Mouse (Mus musculus): ENCODE results near the gene Sycp2. TPM values are rescaled to one million over a fixed set of nuclear protein-coding genes. Genes with fewer than 3 reads are reported as not detected.

Gene Sycp2
- 0.02 and 0.04 TPM in 2 replicates for polyA plus RNA-seq (2016; fragmentation: Nextera tagmentation; extraction: Ambion mirVana)

DNA sequence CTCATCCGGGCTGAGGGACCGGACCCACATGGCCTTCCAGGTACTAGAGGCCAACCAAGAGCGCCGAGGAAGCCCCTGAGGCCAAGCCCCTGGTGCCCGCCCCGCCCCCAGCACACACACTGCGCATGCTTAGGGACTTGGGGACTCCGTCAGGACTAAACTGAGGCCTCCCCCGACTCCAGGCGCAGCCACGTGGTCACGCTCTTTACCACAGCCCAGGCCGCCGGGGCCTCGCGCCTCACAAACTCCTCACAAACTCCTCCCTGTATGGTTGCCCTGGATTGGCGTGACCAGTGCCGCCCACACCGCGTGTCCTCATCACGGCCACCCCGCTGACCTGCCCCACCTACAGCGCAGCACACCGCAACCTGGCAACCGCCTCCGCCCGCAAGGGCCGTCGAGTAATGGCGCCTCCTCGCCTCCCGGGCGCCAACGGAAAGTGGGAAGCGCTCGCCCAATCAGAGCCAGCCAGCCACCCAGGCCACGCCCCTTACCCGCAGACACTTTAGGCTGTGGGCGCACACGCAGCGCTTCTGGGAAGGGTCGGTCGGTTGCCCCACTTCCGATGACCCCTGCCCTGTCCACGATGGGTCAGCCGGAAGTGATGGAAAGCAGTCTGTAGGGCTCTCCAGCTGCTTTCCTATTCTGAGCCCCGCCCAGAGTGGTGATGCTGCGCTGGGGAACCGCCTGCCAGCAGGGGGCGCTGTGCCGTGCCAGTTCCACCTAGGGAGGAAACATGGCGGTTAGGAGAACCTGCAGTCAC lies at the start of gene Sycp2:
Gene Sycp2 (minus strand): TSS at position 633 of the 763 bp plus-strand sequence.
- Histone ChIP-seq H3K4me3 (no peak within 1 kb of the TSS), H3K4me1 (no peaks in the 10 kb centered on the region), H3K36me3 (no peaks in the 10 kb centered on the region), H3K9me3 (replicated peaks) (peaks cover 10% of the 10 kb centered on the region; the same call in 1 of the 2 replicates), H3K27ac (replicated peaks) (no peak within 1 kb of the TSS), H3K27me3 (ENCODE audit: low read depth, poor library complexity, severe bottlenecking) (peaks cover 10% of the 10 kb centered on the region)
- DNase-seq (ENCODE audit: low spot score), result no peak
- 85% methylated on average over 52 of the region's 52 CpGs for WGBS

GRCm38 (mm10) chr2:178454664-178455516 lies 47.4 kb upstream of the Sycp2 start:
- H3K4me1 ChIP-seq, result 0 out of 2 replicates have a peak, but pooled peaks cover 5% of the 10 kb centered on the region
- WGBS, result 70% methylated on average over 17 of the region's 17 CpGs
- H3K4me3 ChIP-seq, result no peak overlapping the region
- no peaks in the 10 kb centered on the region for H3K36me3 ChIP-seq
- no peaks in the 10 kb centered on the region for H3K9me3 ChIP-seq (replicated peaks)
- no peaks in the 10 kb centered on the region for H3K27me3 ChIP-seq (ENCODE audit: low read depth, poor library complexity, severe bottlenecking)
- no peak overlapping the region for H3K27ac ChIP-seq (replicated peaks)
- DNase-seq (ENCODE audit: low spot score), result no peak

DNA sequence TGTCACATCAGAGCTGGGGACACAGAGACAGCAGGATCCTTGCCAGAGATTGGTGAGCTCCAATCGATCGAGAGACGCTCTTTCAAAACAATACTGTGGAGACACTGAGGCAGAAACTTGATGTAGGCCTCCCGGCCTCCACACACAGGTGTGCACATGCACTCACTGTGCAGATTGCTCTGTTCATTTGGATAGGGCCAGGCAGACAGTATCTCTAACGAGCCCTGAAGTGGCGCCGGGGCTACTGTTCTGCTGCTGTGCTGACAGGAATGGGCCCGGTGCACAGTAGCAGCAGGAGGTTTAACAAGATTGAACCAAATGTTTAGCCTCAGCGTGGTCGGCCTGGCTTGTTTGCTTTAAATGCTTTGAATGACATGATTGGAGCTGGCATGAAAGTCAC lies 43.5 kb upstream of the Sycp2 start:
- no peak overlapping the region for H3K27ac ChIP-seq (replicated peaks)
- H3K4me1 ChIP-seq, result 0 out of 2 replicates have a peak, but pooled peaks cover 5% of the 10 kb centered on the region

DNA sequence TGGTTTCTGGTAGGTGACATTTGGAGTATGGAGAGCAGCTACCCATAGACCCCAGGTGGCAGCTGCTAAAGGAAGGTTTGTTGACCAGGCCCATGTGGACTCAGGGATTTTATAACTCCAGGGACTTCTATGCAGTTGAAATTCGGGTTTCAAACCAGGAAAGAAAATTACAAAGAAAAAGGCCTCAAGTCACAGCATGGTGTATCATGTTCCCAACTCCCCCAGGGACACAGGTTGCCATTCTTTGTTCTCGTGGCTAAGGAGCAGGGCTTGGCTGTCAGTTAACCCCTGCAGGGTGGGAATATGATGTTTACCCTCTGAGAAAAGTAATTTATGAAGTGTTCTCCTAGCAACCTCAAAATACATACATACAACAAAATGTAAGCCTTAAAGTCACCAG lies 42.8 kb upstream of the Sycp2 start:
- H3K27ac ChIP-seq (replicated peaks), result no peak overlapping the region
- H3K36me3 ChIP-seq, result no peaks in the 10 kb centered on the region
- WGBS, result 30% methylated on average over 2 of the region's 2 CpGs
- no peak for DNase-seq (ENCODE audit: low spot score)
- no peaks in the 10 kb centered on the region for H3K9me3 ChIP-seq (replicated peaks)
- no peaks in the 10 kb centered on the region for H3K27me3 ChIP-seq (ENCODE audit: low read depth, poor library complexity, severe bottlenecking)
- no peak overlapping the region for H3K4me3 ChIP-seq
- H3K4me1 ChIP-seq, result 0 out of 2 replicates have a peak, but pooled peaks cover 2% of the 10 kb centered on the region

More for the DNA sequence above, 43.5 kb upstream of the Sycp2 start:
- no peaks in the 10 kb centered on the region for H3K36me3 ChIP-seq
- no peaks in the 10 kb centered on the region for H3K9me3 ChIP-seq (replicated peaks)
- H3K4me3 ChIP-seq, result no peak overlapping the region
- WGBS, result 69% methylated on average over 10 of the region's 10 CpGs
- H3K27me3 ChIP-seq (ENCODE audit: low read depth, poor library complexity, severe bottlenecking), result no peaks in the 10 kb centered on the region
- DNase-seq (ENCODE audit: low spot score), result no peak

GRCm38 (mm10) chr2:178449386-178449785 lies 41.9 kb upstream of the Sycp2 start:
- Histone ChIP-seq H3K4me3 (no peak overlapping the region), H3K27ac (replicated peaks) (no peak overlapping the region), H3K9me3 (replicated peaks) (no peaks in the 10 kb centered on the region), H3K36me3 (no peaks in the 10 kb centered on the region), H3K27me3 (ENCODE audit: low read depth, poor library complexity, severe bottlenecking) (no peaks in the 10 kb centered on the region), H3K4me1 (no peaks in the 10 kb centered on the region)
- no peak for DNase-seq (ENCODE audit: low spot score)
- 80% methylated on average over 4 of the region's 4 CpGs for WGBS

DNA sequence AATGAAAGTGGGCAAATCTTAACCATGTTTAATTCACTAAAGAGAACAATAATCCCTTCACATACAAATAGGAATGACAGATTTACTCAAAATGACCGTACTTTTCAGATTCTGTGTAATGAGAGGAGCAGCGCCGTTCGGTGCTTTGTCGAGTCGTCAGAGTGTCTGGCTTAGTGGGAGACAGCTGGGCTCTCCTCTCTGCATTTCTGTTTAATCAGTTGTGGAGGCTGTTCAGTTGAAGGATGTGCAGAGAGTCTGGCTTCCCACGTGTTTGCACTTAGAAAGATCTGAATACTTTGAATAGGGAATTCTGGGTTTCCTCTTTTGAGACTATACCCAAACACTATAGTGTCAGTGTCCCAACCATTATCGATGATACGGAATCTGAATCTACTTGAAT lies 29.8 kb upstream of the Sycp2 start:
- WGBS, result 78% methylated on average over 9 of the region's 9 CpGs

DNA sequence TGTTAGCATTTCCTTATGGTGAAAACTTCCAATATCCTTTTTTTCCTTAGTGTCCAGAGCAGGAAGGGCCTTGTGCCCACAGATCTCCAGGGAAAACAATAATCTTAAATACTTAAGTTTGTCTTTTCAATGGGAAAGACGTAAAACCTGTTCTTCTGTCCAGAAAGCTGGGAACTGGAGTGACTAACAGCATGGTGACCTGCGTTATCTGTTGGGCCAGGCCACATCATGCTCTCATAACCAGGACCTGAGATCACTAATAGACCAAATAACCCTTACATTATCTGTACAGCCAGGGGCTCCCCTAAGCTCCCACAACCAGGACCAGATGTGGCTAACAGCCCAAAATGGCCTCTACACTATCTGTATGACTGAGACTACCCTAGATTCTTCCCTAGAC lies 26.4 kb upstream of the Sycp2 start:
- H3K36me3 ChIP-seq, result no peaks in the 10 kb centered on the region
- no peak for DNase-seq (ENCODE audit: low spot score)
- H3K4me3 ChIP-seq, result no peak overlapping the region
- H3K27me3 ChIP-seq (ENCODE audit: low read depth, poor library complexity, severe bottlenecking), result no peaks in the 10 kb centered on the region
- H3K9me3 ChIP-seq (replicated peaks), result no peaks in the 10 kb centered on the region
- H3K4me1 ChIP-seq, result 0 out of 2 replicates have a peak, but pooled peaks cover 3% of the 10 kb centered on the region
- WGBS, result 82% methylated on average over 2 of the region's 2 CpGs
- no peak overlapping the region for H3K27ac ChIP-seq (replicated peaks)

More for the DNA sequence above, 29.8 kb upstream of the Sycp2 start:
- H3K9me3 ChIP-seq (replicated peaks), result no peaks in the 10 kb centered on the region
- no peaks in the 10 kb centered on the region for H3K36me3 ChIP-seq
- DNase-seq (ENCODE audit: low spot score), result no peak
- no peak overlapping the region for H3K4me3 ChIP-seq
- H3K27ac ChIP-seq (replicated peaks), result no peak overlapping the region
- no peaks in the 10 kb centered on the region for H3K27me3 ChIP-seq (ENCODE audit: low read depth, poor library complexity, severe bottlenecking)
- no peaks in the 10 kb centered on the region for H3K4me1 ChIP-seq

GRCm38 (mm10) chr2:178433495-178433894 lies 26.0 kb upstream of the Sycp2 start:
- H3K27ac ChIP-seq (replicated peaks), result no peak overlapping the region
- WGBS, result 73% methylated on average over 2 of the region's 2 CpGs
- H3K4me3 ChIP-seq, result no peak overlapping the region
- H3K4me1 ChIP-seq, result 0 out of 2 replicates have a peak, but pooled peaks cover 3% of the 10 kb centered on the region
- no peaks in the 10 kb centered on the region for H3K27me3 ChIP-seq (ENCODE audit: low read depth, poor library complexity, severe bottlenecking)
- DNase-seq (ENCODE audit: low spot score), result no peak
- no peaks in the 10 kb centered on the region for H3K36me3 ChIP-seq
- H3K9me3 ChIP-seq (replicated peaks), result no peaks in the 10 kb centered on the region

DNA sequence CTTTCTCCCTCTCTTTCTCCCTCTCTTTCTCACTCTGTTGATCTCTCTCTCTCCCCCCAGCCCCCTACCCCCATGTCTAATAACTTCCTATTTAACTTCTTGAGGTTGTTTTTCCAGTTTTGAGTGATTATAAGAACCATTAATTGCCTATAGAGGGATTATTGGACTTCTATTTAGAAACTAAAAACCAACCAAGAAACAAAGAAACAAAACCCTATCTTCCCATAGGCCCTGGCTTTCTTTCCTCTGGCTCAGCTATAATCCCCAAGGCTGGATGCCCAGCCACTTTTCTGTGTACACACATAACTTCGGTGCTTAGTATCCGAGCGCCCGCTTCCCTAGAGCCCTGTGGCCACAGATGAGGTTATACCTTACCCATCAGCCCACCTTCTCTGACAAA lies 22.7 kb upstream of the Sycp2 start, which contains the start of gene Cdh26:
Gene Cdh26 (plus strand): TSS at position 301 of the 400 bp plus-strand sequence.
- H3K9me3 ChIP-seq (replicated peaks), result no peaks in the 10 kb centered on the region
- no peaks in the 10 kb centered on the region for H3K36me3 ChIP-seq
- 93% methylated on average over 4 of the region's 4 CpGs for WGBS
- H3K4me1 ChIP-seq, result 0 out of 2 replicates have a peak, but pooled peaks cover 3% of the 10 kb centered on the region
- H3K27ac ChIP-seq (replicated peaks), result no peak within 1 kb of the TSS
- no peaks in the 10 kb centered on the region for H3K27me3 ChIP-seq (ENCODE audit: low read depth, poor library complexity, severe bottlenecking)
- H3K4me3 ChIP-seq, result no peak within 1 kb of the TSS
- DNase-seq (ENCODE audit: low spot score), result no peak

DNA sequence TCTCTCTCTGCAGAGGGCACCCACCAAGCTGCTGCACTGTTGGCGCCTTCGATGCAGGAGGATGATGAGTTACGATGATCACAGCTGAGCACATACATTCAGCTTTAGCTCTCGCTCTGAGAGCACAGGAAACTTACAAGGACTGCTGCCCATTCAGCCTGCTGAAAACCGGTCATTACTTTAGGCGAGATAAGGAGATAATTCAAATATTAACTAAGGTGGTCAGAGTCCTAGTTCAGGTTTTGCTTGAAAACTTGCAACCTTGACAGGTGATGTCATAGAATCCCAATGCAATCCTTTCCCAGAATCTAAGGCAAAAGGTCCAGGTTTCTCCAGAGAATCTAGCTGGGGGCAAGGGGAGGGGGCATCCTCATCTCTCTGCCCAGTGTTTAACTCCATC lies 21.9 kb upstream of the Sycp2 start:
- 89% methylated on average over 6 of the region's 6 CpGs for WGBS
- Histone ChIP-seq H3K4me1 (0 out of 2 replicates have a peak, but pooled peaks cover 3% of the 10 kb centered on the region), H3K36me3 (no peaks in the 10 kb centered on the region), H3K27ac (replicated peaks) (no peak overlapping the region), H3K4me3 (no peak overlapping the region), H3K9me3 (replicated peaks) (no peaks in the 10 kb centered on the region), H3K27me3 (ENCODE audit: low read depth, poor library complexity, severe bottlenecking) (no peaks in the 10 kb centered on the region)
- no peak for DNase-seq (ENCODE audit: low spot score)

DNA sequence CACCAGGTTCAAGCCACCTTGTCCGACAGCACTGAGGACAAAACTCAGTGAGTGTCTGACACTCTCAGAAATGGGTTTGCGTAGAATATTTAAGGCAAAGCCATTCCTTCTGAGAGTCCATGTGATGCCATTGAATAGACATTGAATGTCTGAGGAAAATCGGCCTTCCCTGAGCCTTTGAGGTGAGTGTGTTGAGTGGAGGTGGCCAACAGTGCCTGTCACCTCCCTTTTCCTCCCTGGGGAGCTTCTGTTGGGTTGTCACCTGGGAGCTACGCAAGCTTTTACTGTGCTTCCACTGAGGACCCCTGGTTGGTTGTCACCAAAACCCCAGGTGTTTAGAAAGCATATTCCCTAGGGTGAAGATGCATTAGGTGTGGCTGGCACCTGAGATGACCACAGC lies 21.2 kb upstream of the Sycp2 start:
- 90% methylated on average over 4 of the region's 4 CpGs for WGBS

GRCm38 (mm10) chr2:178428183-178428582 lies 20.7 kb upstream of the Sycp2 start:
- H3K4me1 ChIP-seq, result 0 out of 2 replicates have a peak, but pooled peaks cover 3% of the 10 kb centered on the region
- no peaks in the 10 kb centered on the region for H3K36me3 ChIP-seq
- H3K27ac ChIP-seq (replicated peaks), result no peak overlapping the region
- 78% methylated on average over 9 of the region's 9 CpGs for WGBS
- no peaks in the 10 kb centered on the region for H3K9me3 ChIP-seq (replicated peaks)
- no peak overlapping the region for H3K4me3 ChIP-seq
- H3K27me3 ChIP-seq (ENCODE audit: low read depth, poor library complexity, severe bottlenecking), result no peaks in the 10 kb centered on the region
- no peak for DNase-seq (ENCODE audit: low spot score)

More for the DNA sequence above, 21.2 kb upstream of the Sycp2 start:
- no peak overlapping the region for H3K4me3 ChIP-seq
- H3K4me1 ChIP-seq, result 0 out of 2 replicates have a peak, but pooled peaks cover 3% of the 10 kb centered on the region
- no peaks in the 10 kb centered on the region for H3K27me3 ChIP-seq (ENCODE audit: low read depth, poor library complexity, severe bottlenecking)
- no peaks in the 10 kb centered on the region for H3K36me3 ChIP-seq
- no peak for DNase-seq (ENCODE audit: low spot score)
- no peak overlapping the region for H3K27ac ChIP-seq (replicated peaks)
- no peaks in the 10 kb centered on the region for H3K9me3 ChIP-seq (replicated peaks)

Measured in midbrain, embryonic 10.5 days (tissue).